Mouse (Mus musculus): ENCODE results near the gene Mycbp2. TPM values are rescaled to one million over a fixed set of nuclear protein-coding genes. Genes with fewer than 3 reads are reported as not detected.

The Mycbp2 gene
- polyA plus RNA-seq, 1 experiment from 2014 or later = 11.2 TPM

DNA sequence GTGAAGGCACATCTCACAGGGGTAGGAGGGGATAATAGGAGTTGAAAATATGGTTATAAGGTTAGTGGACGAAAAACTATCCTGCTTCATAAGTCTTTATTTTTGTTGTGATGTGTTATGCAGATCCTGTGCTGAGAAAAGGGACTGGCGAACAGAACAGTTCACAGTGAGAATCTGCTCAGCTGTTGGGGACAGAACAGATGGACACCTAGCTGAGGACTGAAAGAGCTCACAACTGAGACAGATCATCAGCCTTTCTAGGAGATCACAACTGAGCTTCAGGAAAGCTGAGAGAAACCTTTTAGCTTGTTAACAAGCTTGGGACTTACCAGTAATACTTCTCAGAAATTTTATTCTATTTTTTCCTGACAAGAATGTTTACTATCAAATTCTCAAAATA lies 92.3 kb downstream of the Mycbp2 start:
- Histone ChIP-seq H3K4me1 (peaks cover 5% of the 10 kb centered on the region), H3K36me3 (peaks cover 36% of the 10 kb centered on the region), H3K27me3 (replicated peaks) (no peaks in the 10 kb centered on the region), H3K4me2 (no peak overlapping the region), H3K9ac (no peak overlapping the region), H3K27ac (no peak overlapping the region), H3K9me3 (replicated peaks) (no peaks in the 10 kb centered on the region), H3K4me3 (no peak overlapping the region)
- no peak for ATAC-seq
- WGBS (ENCODE audit: insufficient replicate concordance) = 88% methylated on average over 2 of the region's 2 CpGs

DNA sequence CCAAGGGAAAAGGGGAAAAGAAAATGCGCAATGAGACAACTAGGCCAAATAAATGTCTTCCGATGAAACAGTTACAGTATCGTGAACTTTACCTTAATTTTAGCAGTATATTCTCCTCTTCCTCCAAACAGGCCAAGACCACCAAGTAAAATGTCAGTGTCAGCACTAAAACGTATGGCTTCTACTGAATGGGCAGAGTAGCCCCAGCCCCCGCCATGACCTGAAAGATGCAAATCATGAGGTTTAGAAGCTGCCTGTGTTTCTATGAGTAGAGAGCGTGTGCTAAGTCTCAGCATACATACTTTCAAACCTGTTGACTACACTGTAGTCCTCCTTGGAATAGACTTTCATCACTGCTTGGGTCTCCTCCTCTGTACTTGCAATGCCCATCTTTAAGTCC lies 104.6 kb downstream of the Mycbp2 start:
- ATAC-seq = no peak

DNA sequence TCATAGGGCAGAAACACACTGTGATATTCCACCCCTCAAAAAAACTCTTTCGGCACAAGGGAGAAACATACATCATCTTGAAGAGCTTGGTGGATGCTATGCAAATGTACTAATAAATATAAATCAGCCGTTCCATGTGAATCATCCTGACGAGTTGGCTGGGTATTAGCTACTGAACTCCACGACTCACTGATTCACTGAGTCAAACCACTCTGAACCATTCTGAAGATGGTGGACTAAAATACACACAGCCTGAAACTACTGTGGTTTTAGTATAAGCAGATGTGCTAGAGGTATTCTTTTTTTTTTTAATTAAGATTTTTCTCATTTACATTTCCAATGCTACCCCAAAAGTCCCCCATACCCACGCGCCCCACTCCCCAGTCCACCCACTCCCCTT lies 111.8 kb downstream of the Mycbp2 start:
- no peak overlapping the region for H3K4me3 ChIP-seq
- 80% methylated on average over 6 of the region's 6 CpGs for WGBS (ENCODE audit: insufficient replicate concordance)
- no peaks in the 10 kb centered on the region for H3K27me3 ChIP-seq (replicated peaks)
- H3K36me3 ChIP-seq = peaks cover 16% of the 10 kb centered on the region
- no peak overlapping the region for H3K4me2 ChIP-seq
- H3K4me1 ChIP-seq = no peaks in the 10 kb centered on the region
- H3K9ac ChIP-seq = no peak overlapping the region
- no peak for ATAC-seq
- H3K9me3 ChIP-seq (replicated peaks) = no peaks in the 10 kb centered on the region
- H3K27ac ChIP-seq = no peak overlapping the region

More for the DNA sequence above, 104.6 kb downstream of the Mycbp2 start:
- Histone ChIP-seq H3K4me3 (no peak overlapping the region), H3K36me3 (peaks cover 26% of the 10 kb centered on the region), H3K4me1 (no peaks in the 10 kb centered on the region), H3K27me3 (replicated peaks) (no peaks in the 10 kb centered on the region), H3K27ac (no peak overlapping the region), H3K9me3 (replicated peaks) (no peaks in the 10 kb centered on the region), H3K9ac (no peak overlapping the region), H3K4me2 (no peak overlapping the region)
- 85% methylated on average over 6 of the region's 6 CpGs for WGBS (ENCODE audit: insufficient replicate concordance)

DNA sequence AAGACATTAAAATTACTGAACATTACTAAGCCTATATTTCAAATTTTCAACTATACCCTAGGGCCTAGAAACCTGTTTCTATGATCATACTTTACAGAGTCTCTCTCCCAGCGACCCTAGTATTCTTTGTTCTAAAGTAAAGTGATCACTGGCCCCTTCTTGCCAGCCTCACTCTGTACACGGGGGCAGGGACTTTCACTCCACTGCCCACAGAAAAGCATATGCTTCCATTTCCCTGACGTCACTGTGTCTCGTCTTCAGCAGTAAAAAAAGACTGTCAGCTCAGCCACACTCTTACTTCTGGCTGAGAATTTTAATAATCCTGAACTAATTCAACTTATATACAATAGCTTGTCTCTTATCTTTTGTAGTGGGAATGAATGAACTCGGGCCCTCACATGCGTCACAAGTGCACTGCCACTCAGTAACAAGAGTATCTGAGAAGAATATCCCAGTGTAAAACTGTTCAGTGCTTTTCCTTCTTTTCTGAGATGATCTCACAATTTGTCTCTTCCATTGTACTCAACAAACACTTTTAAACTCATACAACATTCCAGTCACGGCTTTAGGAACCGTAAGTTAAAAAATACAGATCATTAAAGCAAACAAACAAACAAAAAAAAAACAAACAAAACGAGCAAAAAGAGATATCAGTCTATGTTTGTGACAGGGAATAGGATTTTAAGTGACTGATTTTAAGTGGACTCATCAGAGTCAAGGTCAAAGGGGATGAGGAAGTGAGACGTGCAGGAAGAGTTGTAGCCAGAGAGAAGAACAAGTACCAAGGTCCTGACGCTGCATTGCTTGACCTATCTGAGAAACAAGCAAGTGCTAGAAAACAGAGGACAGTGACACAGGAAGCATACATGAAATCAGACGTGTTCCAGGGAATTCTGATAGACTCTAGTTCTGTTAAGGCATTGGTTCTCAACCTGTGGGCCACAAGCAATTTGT lies 112.7 kb downstream of the Mycbp2 start:
- H3K4me1 ChIP-seq = no peaks in the 10 kb centered on the region
- H3K27me3 ChIP-seq (replicated peaks) = no peaks in the 10 kb centered on the region
- H3K9me3 ChIP-seq (replicated peaks) = no peaks in the 10 kb centered on the region
- no peak overlapping the region for H3K4me3 ChIP-seq
- ATAC-seq = no peak
- H3K9ac ChIP-seq = no peak overlapping the region
- no peak overlapping the region for H3K27ac ChIP-seq
- H3K36me3 ChIP-seq = peaks cover 16% of the 10 kb centered on the region
- no peak overlapping the region for H3K4me2 ChIP-seq
- WGBS (ENCODE audit: insufficient replicate concordance) = 72% methylated on average over 12 of the region's 12 CpGs

DNA sequence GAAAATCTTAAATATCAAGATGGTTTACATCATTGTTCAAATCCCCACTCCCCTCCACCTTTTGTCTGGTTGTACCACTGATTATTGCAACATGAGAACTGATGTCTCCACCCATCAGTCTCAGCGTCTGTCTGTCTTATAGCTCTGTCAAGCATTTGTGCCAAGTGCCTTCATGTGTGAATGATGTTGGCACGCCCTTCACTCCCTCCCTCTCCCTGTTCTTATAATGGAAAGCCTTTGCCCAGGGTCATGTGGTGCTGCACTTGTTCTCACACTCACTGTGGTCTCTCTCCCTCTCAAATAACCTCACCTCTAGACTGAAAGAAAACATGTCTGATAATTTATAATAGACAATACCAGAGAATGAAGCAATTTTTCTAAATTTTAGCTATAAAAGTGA lies 124.3 kb downstream of the Mycbp2 start:
- ATAC-seq = no peak
- Histone ChIP-seq H3K36me3 (peaks cover 52% of the 10 kb centered on the region), H3K4me2 (no peak overlapping the region), H3K27me3 (replicated peaks) (no peaks in the 10 kb centered on the region), H3K4me3 (no peak overlapping the region), H3K9me3 (replicated peaks) (no peaks in the 10 kb centered on the region), H3K27ac (no peak overlapping the region), H3K9ac (no peak overlapping the region), H3K4me1 (no peaks in the 10 kb centered on the region)
- WGBS (ENCODE audit: insufficient replicate concordance) = 84% methylated on average over 2 of the region's 2 CpGs

DNA sequence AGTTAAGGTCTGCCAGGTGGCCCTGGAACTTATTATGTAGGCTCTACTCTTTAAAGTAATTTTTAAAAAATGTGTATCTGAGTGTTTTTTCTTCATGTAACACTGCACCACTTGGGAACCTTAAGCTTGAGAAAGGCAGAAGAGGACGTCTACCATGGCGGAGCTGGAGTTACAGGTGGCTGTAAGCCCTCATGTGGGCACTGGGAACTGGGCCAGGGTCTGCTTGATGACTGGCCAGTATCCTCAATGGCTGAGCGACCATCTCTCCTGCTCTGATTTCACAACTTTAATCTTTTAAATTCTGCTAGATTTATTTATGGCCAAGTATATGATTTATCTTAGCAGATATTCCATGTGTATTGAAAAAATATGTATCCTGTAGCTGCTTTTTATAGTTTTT lies 124.9 kb downstream of the Mycbp2 start:
- Histone ChIP-seq H3K9me3 (replicated peaks) (no peaks in the 10 kb centered on the region), H3K4me1 (no peaks in the 10 kb centered on the region), H3K9ac (no peak overlapping the region), H3K27me3 (replicated peaks) (no peaks in the 10 kb centered on the region), H3K4me3 (no peak overlapping the region), H3K36me3 (peaks cover 52% of the 10 kb centered on the region), H3K4me2 (no peak overlapping the region), H3K27ac (no peak overlapping the region)
- ATAC-seq = no peak
- WGBS (ENCODE audit: insufficient replicate concordance) = 87% methylated on average over 3 of the region's 3 CpGs

DNA sequence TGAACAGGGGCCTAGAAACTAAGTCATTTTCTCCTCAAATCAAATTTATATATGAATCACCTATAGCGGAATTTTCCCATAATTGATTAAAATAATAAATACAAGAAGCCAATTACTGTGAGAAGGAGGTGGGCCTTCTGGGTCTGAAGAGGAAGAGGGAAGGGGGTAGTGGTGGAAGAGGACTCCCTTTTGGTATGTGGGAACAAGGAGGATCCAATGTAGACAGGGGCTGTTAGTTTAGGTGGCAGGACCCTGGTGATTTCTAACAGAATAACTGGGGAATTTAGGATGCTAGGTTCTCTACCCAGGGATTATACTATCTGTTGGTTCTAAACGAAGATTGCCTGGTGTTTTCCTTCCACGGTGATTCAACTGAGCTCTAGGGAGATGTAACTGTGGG lies 130.3 kb downstream of the Mycbp2 start:
- no peaks in the 10 kb centered on the region for H3K9me3 ChIP-seq (replicated peaks)
- ATAC-seq = no peak
- H3K9ac ChIP-seq = no peak overlapping the region
- H3K4me2 ChIP-seq = no peak overlapping the region
- H3K27ac ChIP-seq = no peak overlapping the region
- H3K4me3 ChIP-seq = no peak overlapping the region
- H3K4me1 ChIP-seq = no peaks in the 10 kb centered on the region
- 73% methylated on average over 3 of the region's 3 CpGs for WGBS (ENCODE audit: insufficient replicate concordance)
- no peaks in the 10 kb centered on the region for H3K27me3 ChIP-seq (replicated peaks)
- H3K36me3 ChIP-seq = peaks cover 48% of the 10 kb centered on the region

DNA sequence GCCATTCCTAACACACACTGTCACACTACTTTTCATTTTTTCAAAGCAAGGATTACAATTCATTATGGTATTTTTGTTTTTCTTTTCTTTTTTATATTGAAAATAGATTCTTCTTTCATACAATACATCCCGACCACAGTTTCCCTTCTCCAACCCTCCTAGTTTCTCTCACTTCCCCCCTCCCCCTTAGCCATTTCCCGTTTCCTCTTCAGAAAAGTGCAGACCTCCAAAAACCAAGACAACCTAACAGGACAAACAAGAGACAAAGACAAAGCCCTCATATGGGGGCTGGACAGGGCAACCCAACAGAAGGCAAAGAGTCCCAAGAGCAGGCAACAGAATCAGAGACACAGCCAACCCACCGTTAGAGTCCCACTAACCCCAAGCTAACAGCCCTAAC lies 160.0 kb downstream of the Mycbp2 start:
- 67% methylated on average over 3 of the region's 3 CpGs for WGBS (ENCODE audit: insufficient replicate concordance)
- H3K4me2 ChIP-seq = no peak overlapping the region
- peaks cover 59% of the 10 kb centered on the region for H3K36me3 ChIP-seq

DNA sequence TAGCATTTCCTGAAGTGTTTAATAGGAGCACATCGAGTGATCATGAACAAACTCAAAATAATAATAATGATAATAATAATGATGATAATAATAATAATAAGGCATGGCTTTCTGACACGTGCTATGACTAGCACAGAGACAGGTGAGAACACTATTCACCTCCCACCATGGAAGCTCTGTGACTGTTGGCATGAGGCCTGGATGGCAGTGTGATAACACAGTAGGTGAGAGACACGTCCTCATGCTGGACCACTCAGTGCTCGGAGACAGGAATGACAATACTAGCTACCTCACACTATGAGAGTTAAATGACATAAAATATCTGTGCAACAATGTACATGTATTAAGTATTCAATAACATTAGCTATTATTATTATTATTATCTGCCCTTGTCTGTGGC lies 160.5 kb downstream of the Mycbp2 start:
- no peak overlapping the region for H3K4me3 ChIP-seq
- H3K9me3 ChIP-seq (replicated peaks) = no peaks in the 10 kb centered on the region
- no peak overlapping the region for H3K4me2 ChIP-seq
- no peaks in the 10 kb centered on the region for H3K4me1 ChIP-seq
- ATAC-seq = no peak
- H3K9ac ChIP-seq = no peak overlapping the region
- 79% methylated on average over 4 of the region's 4 CpGs for WGBS (ENCODE audit: insufficient replicate concordance)
- peaks cover 54% of the 10 kb centered on the region for H3K36me3 ChIP-seq
- H3K27me3 ChIP-seq (replicated peaks) = no peaks in the 10 kb centered on the region
- H3K27ac ChIP-seq = no peak overlapping the region

More for the DNA sequence above, 160.0 kb downstream of the Mycbp2 start:
- Histone ChIP-seq H3K4me3 (no peak overlapping the region), H3K4me1 (no peaks in the 10 kb centered on the region), H3K27me3 (replicated peaks) (no peaks in the 10 kb centered on the region), H3K27ac (no peak overlapping the region), H3K9me3 (replicated peaks) (no peaks in the 10 kb centered on the region), H3K9ac (no peak overlapping the region)
- no peak for ATAC-seq

DNA sequence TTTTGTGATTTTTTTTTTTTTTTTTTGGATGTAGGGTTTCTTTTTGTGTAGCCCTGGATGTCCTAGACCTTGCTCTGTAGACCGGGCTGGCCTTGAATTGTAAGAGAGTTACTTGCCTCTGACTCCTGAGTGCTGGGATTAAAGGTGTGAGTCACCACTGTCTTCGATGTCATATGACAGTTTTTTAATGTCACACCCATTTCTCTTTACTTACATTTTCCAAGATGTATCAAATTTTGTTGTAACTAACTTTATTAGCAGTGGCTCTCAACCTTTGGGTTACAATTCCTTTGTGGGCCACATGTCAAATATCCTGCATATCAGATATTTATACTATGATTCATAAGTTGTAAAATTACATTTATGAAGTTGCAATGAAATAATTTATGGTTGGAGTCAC lies 166.5 kb downstream of the Mycbp2 start:
- H3K9me3 ChIP-seq (replicated peaks) = no peaks in the 10 kb centered on the region
- no peaks in the 10 kb centered on the region for H3K4me1 ChIP-seq
- H3K36me3 ChIP-seq = peaks cover 19% of the 10 kb centered on the region
- H3K4me2 ChIP-seq = no peak overlapping the region
- H3K27me3 ChIP-seq (replicated peaks) = no peaks in the 10 kb centered on the region
- no peak overlapping the region for H3K27ac ChIP-seq
- ATAC-seq = no peak
- WGBS (ENCODE audit: insufficient replicate concordance) = 76% methylated on average over 2 of the region's 2 CpGs
- H3K9ac ChIP-seq = no peak overlapping the region
- H3K4me3 ChIP-seq = no peak overlapping the region

DNA sequence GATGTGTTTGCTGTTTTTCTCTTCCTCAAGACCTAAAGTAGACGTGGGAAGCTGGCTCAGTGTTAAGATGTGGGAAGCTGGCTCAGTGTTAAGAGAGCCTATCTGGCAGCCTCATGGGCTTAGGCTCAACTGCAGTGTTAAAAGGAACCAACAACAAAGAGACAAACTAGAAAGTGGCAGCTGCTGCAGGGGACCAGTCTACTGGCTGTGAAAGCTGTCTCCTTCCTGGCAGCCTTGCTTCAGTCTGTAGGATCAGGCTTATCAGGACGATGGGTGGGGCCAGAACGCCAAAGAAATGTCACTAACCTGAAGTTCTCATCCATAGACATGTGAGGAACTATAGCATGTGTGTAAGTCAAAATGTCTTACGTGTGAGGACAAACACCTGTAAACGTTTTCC lies 183.7 kb downstream of the Mycbp2 start:
- H3K9ac ChIP-seq = no peak overlapping the region
- H3K27ac ChIP-seq = no peak overlapping the region
- no peaks in the 10 kb centered on the region for H3K4me1 ChIP-seq
- H3K27me3 ChIP-seq (replicated peaks) = no peaks in the 10 kb centered on the region
- no peak for ATAC-seq
- H3K9me3 ChIP-seq (replicated peaks) = no peaks in the 10 kb centered on the region
- H3K4me2 ChIP-seq = no peak overlapping the region
- H3K36me3 ChIP-seq = peaks cover 13% of the 10 kb centered on the region
- 58% methylated on average over 5 of the region's 5 CpGs for whole genome bisulfite sequencing (ENCODE audit: insufficient replicate concordance)
- H3K4me3 ChIP-seq = no peak overlapping the region

DNA sequence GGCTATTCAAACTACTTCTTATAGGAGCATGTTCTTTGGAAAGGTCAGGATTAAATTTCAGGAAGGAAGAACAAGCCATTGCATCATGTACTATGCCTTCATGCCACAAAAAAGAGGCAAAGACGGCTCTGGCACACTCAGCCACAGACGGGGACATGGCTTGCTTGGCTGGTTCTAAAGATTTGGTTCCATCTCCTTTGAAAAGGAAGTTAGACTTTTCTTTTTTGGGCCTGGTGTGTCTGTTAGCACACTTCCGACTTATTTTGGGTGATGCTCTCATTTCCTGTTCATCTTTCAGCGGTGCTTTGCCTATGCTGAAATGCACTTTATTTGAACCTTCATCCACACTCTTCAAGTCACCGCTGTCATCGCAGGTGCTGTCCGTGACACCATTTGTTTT lies 190.9 kb downstream of the Mycbp2 start:
- Histone ChIP-seq H3K4me3 (no peak overlapping the region), H3K27ac (no peak overlapping the region), H3K27me3 (replicated peaks) (no peaks in the 10 kb centered on the region), H3K4me2 (no peak overlapping the region), H3K9ac (no peak overlapping the region), H3K9me3 (replicated peaks) (no peaks in the 10 kb centered on the region), H3K4me1 (no peaks in the 10 kb centered on the region), H3K36me3 (peaks cover 50% of the 10 kb centered on the region)
- WGBS (ENCODE audit: insufficient replicate concordance) = 78% methylated on average over 7 of the region's 7 CpGs
- no peak for ATAC-seq

DNA sequence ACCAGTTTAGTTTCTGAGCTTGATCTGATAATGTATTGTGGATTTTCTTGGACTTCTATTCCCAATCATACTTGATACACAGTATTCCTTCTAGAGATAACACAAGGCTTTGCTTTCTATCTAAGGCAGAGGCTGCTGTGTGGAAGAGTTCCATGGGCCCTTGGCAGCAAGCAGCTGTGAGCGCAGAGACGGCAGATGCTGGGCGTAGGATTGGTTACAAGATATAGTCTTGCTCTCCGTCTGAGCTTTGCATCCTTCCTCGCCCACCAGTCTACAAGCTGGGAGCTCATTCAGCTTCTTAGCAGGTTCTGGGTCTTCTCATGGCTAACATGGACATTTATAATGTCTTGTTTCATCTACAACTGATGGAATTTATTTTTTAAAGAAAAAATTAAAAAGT lies 196.5 kb downstream of the Mycbp2 start:
- no peaks in the 10 kb centered on the region for H3K27me3 ChIP-seq (replicated peaks)
- peaks cover 63% of the 10 kb centered on the region for H3K36me3 ChIP-seq
- no peaks in the 10 kb centered on the region for H3K9me3 ChIP-seq (replicated peaks)
- H3K4me3 ChIP-seq = no peak overlapping the region
- H3K9ac ChIP-seq = no peak overlapping the region
- H3K27ac ChIP-seq = no peak overlapping the region
- 85% methylated on average over 5 of the region's 5 CpGs for WGBS (ENCODE audit: insufficient replicate concordance)
- ATAC-seq = no peak
- H3K4me2 ChIP-seq = no peak overlapping the region
- H3K4me1 ChIP-seq = no peaks in the 10 kb centered on the region
